Mouse (Mus musculus) urinary bladder, postnatal 36 days (tissue): Measurements from ENCODE around the gene Tsr3.
A peak's percentile ranks its signal among the peaks of the same experiment; 100 is the strongest.
"Not testable (repeated sequence)": the region's sequence is repeated elsewhere in the genome, so short reads cannot be mapped to it uniquely, and the experiment has no call there.

Experiments
- DNase-seq, 2 experiments: peaks; one replicate each; pipeline ENCODE4 v3.0.0; 2022; ENCODE audit warnings: low spot score in 2 of 2, mixed read lengths in 1 of 2

The Tsr3 gene

DNA sequence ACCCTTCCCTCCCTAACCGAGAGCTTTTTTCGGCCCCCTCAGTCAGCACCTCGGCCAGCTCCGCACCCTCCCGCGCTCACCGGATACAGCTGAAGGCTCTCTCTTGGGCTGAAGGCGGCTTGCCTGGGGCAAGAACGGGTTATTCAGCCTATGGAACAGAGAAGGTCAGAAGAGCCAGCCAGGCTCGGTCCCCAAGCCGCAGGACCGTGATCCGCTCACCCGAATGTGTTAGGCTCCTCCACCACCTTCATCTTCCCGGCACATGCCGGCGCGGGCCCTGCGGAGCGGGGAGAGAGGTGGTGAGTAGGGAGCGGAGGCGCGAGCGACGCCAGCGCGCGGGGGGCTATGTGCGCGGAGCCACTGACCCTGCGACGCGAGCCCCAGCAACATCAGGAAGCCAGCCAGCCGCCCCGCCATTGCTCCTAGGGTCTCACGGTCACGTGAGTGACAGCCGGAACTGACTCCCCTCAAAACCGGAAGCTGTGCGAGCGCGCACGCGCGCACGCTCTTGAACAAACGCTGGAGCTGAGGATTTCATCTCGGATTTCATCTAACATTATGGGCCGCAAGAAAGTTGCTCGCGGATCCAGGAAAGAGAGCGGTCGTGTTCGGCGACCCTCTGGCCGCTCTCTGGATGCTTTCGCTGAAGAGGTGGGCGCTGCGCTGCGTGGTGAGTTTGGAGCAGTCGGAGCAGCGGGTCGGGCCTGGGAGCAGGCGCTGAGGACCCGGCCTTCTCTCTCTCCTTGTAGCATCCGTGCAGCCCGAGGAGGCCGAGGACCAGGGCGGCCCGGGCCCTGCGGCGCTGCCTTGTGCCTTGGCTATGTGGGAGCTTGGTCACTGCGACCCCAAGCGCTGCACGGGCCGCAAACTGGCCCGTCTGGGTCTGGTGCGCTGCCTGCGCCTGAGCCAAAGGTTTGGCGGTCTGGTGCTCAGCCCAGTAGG is at the start of gene Tsr3, which contains the start of gene Gnptg:
Gene Tsr3, plus strand, starts transcription at position 476 of the 942 bp plus-strand sequence.
Gene Gnptg, minus strand, starts transcription at position 430 of the 942 bp plus-strand sequence.
- peak; percentile 77 to 83 for DNase-seq

GRCm38 (mm10) chr17:25202401-25202800 is 37.6 kb upstream of the Tsr3 start:
- DNase-seq, result no peak

- DNase-seq, result no peak
Measured at GRCm38 (mm10) chr17:25210006-25210405, 30.0 kb upstream of the Tsr3 start.

GRCm38 (mm10) chr17:25210680-25211466 is 29.1 kb upstream of the Tsr3 start:
- no peak for DNase-seq

DNA sequence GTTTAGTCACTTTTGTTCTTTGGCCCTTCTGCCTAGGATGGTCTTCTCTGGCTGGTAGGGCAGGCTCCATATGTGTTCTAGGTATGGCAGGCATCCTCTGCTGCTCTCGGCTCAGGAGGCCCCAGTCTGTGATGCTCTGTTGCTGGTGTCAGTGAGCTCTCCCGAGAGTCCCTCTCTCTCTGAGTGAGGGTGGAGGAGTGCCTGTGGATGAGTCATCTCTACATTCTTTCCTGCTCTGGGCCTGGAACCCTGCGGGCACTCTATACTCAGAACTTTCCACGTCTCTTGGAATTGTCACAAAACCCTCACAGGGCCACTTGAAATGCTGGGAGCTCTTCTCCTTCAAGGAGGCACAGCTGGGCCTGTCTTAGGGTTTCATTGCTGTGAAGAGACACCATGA is 28.3 kb upstream of the Tsr3 start:
- DNase-seq, result no peak

GRCm38 (mm10) chr17:25215431-25215830 is 24.5 kb upstream of the Tsr3 start:
- no peak for DNase-seq

DNA sequence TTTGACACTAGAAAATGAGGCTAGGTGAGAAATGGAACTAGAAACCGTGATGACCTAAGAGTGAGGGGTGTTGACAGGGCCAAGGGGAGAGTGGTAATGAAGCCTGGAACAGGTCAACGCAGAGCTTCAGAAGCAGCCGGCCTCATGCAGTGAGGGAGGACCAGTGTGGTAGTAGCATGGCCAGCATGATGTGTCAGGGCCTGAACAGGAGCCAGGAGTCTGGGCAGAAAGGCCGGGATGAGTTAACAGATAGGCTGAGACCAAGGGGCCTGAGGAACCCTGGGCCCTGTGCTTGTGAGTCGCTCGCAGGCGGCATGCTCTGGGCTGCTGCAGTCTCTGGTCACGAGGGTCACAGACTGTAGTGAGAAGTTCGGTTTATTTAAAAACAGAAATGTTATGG is 21.0 kb upstream of the Tsr3 start:
- DNase-seq, result no peak

DNA sequence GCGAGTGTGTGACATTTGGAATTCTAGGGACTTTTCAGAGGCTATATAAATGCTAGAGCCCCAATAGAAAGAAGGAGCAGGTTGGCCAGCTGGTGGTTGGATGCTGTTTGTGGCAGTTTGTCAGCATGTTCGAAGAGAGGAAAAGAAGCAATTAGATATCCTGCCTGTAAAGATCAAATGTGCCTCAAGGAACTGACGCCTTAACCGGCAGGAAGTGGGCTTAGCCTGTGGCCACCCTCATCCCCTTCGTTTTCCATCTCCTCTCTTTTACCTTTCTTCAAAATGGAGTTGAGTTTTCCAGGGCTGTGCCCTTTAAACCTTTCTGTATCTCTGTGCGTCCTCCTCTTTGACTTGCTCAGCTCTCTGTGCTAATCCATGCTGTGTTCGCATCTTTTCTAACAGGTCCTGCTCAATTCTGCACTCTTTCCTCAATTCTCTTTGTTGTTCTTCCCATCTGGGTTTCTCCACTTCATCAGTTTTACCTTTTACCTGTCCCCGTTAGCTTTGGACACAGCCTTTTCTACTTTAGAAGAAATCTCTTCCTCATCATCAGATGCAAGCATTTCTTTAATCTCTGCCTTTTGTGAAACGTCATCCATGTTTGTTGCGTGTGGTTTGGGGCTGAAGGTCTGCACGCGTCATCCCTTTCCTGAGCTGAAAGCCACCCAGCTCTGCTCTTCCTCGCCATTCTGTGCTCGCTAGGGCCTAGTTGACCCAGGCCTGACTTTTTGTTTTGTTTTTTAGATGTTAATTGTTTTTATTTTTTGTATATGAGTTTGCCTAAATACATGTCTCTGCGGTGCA is 20.3 kb upstream of the Tsr3 start:
- no peak for DNase-seq

- no peak for DNase-seq
Measured at GRCm38 (mm10) chr17:25220746-25221145, 19.2 kb upstream of the Tsr3 start.

DNA sequence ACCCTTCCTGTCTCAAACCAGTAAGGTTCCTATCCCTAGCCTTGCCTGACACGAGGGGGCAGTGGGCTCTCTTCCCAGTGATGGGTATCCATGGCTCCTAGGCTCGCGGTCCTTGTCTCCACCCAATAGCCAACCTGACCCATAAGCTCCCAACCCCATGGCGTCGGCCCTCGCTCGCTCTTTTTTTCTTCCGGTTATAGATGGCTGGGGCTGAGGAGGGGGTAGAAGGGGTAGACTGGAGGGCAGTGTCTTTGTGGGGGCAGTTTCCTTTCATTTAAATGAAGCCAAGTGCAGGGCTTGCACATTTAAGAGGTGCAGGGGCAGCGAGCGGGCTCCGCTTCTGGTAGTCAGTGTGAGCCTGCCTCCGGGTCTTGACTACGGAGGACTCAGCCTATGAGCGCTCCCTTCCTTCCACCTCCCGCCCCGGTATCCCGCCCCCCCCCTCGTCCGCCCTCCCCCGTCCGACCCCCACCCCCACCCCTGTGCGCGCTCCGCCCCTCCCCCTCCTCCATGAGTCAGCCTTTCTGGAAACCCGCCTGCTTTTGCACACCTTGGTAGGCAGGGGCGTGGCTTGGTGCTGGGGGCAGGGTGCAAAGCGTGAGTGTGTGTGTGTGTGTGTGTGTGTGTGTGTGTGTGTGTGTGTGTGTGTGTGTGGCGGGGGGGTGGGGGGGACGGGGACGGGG is 18.0 kb upstream of the Tsr3 start:
- DNase-seq, result peak; percentile 31 to 67

- not testable (repeated sequence) for DNase-seq
Measured at GRCm38 (mm10) chr17:25222504-25222940, 17.4 kb upstream of the Tsr3 start.

- DNase-seq, result no peak
Measured at GRCm38 (mm10) chr17:25222951-25223601, 16.9 kb upstream of the Tsr3 start.

DNA sequence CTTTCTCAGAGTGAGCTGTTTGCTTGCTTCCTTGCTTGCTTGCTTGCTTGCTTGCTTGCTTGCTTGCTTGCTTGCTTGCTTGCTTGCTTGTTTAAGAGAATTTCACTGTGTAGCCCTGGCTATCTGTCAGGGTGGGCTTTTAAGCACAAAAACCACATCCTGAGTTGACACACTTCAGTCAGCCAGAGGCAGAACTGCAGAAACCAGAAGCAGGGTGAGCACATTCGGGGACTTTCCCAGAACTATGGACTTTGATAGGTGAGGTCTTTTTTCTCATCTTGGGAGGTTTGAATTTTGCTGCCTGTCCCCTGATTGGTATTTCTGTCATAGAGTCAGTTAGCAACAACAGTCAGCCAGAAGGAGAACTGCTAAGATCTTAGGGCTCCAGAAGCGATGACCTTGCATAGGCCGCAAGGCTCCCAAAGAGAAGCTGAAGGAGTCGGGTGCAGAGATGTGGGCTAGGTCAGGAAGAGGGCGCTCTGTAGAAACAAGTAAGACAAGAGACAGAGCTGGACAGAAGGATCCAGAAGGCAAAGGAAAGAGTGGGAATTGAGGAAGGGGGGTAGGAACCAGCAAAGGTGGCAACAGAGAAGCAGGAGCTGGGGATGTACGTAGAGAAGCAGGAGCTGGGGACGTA is 15.3 kb upstream of the Tsr3 start:
- DNase-seq, result no peak

GRCm38 (mm10) chr17:25225659-25226058 is 14.3 kb upstream of the Tsr3 start:
- DNase-seq, result no peak

- no peak for DNase-seq
Measured at GRCm38 (mm10) chr17:25227991-25228390, 12.0 kb upstream of the Tsr3 start.

GRCm38 (mm10) chr17:25230014-25230655 is 9.8 kb upstream of the Tsr3 start:
- DNase-seq, result not testable (repeated sequence)

DNA sequence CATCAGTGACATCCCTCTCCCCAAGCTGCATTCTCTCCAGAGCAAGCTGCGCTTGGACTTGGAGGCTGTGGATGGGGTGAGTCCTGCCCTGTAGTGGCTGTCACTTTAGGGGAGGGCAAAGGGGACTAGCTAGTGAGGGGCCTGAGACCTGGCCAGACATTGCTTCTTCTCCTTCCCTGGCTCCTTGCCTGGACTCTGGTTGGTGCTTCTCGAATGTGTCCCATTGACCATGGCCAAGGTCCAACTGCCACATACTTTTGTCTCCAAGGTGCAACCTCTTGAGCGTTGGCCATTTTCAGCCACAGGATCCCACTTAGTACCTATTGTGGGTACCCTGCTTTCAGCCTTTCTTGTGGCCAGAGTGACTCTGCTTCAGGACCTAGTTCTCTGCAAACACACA is 9.3 kb upstream of the Tsr3 start:
- DNase-seq, result no peak

- DNase-seq, result not testable (repeated sequence)
Measured at GRCm38 (mm10) chr17:25231621-25232020, 8.3 kb upstream of the Tsr3 start.

GRCm38 (mm10) chr17:25235635-25236034 is 4.3 kb upstream of the Tsr3 start:
- DNase-seq, result no peak
